Mouse (Mus musculus): ENCODE results near the gene Rapgef4. TPM values are rescaled to one million over a fixed set of nuclear protein-coding genes. Genes with fewer than 3 reads are reported as not detected.

The Rapgef4 gene
- total and polyA plus RNA-seq, 2 experiments from 2014 or later = 27.0 to 58.7 TPM

GRCm38 (mm10) chr2:72278247-72278873, 297.3 kb downstream of the Rapgef4 start:
- Histone ChIP-seq H3K9ac (no peak overlapping the region), H3K27ac (ENCODE audit: low read depth, low read length) (no peak overlapping the region), H3K4me2 (ENCODE audit: low read depth) (no peak overlapping the region), H3K9me3 (ENCODE audit: low read length) (no peaks in the 10 kb centered on the region), H3K4me3 (ENCODE audit: low read depth, low read length) (no peak overlapping the region), H3K4me1 (ENCODE audit: insufficient read depth) (no peaks in the 10 kb centered on the region), H3K36me3 (ENCODE audit: insufficient read depth) (no peaks in the 10 kb centered on the region), H3K27me3 (ENCODE audit: insufficient read depth, low read length) (no peaks in the 10 kb centered on the region)
- no peak for TF ChIP-seq CTCF (IDR thresholded peaks at IDR 0.05; ENCODE audit: low read depth)
- 70% methylated on average over 4 of the region's 4 CpGs for WGBS
- ATAC-seq = no peak
- no peak for DNase-seq

- Histone ChIP-seq H3K4me1 (ENCODE audit: insufficient read depth) (no peaks in the 10 kb centered on the region), H3K4me3 (ENCODE audit: low read depth, low read length) (no peak overlapping the region), H3K4me2 (ENCODE audit: low read depth) (no peak overlapping the region), H3K27ac (ENCODE audit: low read depth, low read length) (no peak overlapping the region), H3K9ac (no peak overlapping the region), H3K27me3 (ENCODE audit: insufficient read depth, low read length) (no peaks in the 10 kb centered on the region), H3K9me3 (ENCODE audit: low read length) (no peaks in the 10 kb centered on the region), H3K36me3 (ENCODE audit: insufficient read depth) (no peaks in the 10 kb centered on the region)
- ATAC-seq (no peak), DNase-seq (no peak)
- TF ChIP-seq CTCF (IDR thresholded peaks at IDR 0.05; ENCODE audit: low read depth) = no peak
- WGBS = 92% methylated on average over 5 of the region's 5 CpGs
These were observed 299.5 kb downstream of the Rapgef4 start for GRCm38 (mm10) chr2:72280524-72280923.

- no peak for ATAC-seq
- no peaks in the 10 kb centered on the region for H3K4me1 ChIP-seq (ENCODE audit: insufficient read depth)
- H3K36me3 ChIP-seq (ENCODE audit: insufficient read depth) = no peaks in the 10 kb centered on the region
- no peak for DNase-seq
- H3K9me3 ChIP-seq (ENCODE audit: low read length) = no peaks in the 10 kb centered on the region
- no peak overlapping the region for H3K9ac ChIP-seq
- TF ChIP-seq CTCF (IDR thresholded peaks at IDR 0.05; ENCODE audit: low read depth) = no peak
- H3K4me2 ChIP-seq (ENCODE audit: low read depth) = no peak overlapping the region
- WGBS = 91% methylated on average over 14 of the region's 14 CpGs
- H3K27ac ChIP-seq (ENCODE audit: low read depth, low read length) = no peak overlapping the region
- no peak overlapping the region for H3K4me3 ChIP-seq (ENCODE audit: low read depth, low read length)
- H3K27me3 ChIP-seq (ENCODE audit: insufficient read depth, low read length) = no peaks in the 10 kb centered on the region
These were observed 300.9 kb downstream of the Rapgef4 start for GRCm38 (mm10) chr2:72281971-72282370.

GRCm38 (mm10) chr2:72282733-72283132, 301.7 kb downstream of the Rapgef4 start:
- no peaks in the 10 kb centered on the region for H3K27me3 ChIP-seq (ENCODE audit: insufficient read depth, low read length)
- no peaks in the 10 kb centered on the region for H3K9me3 ChIP-seq (ENCODE audit: low read length)
- no peak overlapping the region for H3K4me3 ChIP-seq (ENCODE audit: low read depth, low read length)
- H3K36me3 ChIP-seq (ENCODE audit: insufficient read depth) = no peaks in the 10 kb centered on the region
- H3K9ac ChIP-seq = no peak overlapping the region
- no peaks in the 10 kb centered on the region for H3K4me1 ChIP-seq (ENCODE audit: insufficient read depth)
- no peak for ATAC-seq
- DNase-seq = no peak
- no peak overlapping the region for H3K4me2 ChIP-seq (ENCODE audit: low read depth)
- WGBS = 90% methylated on average over 4 of the region's 4 CpGs
- TF ChIP-seq CTCF (IDR thresholded peaks at IDR 0.05; ENCODE audit: low read depth) = no peak
- H3K27ac ChIP-seq (ENCODE audit: low read depth, low read length) = no peak overlapping the region

- Histone ChIP-seq H3K9me3 (ENCODE audit: low read length) (no peaks in the 10 kb centered on the region), H3K4me3 (ENCODE audit: low read depth, low read length) (no peak overlapping the region), H3K36me3 (ENCODE audit: insufficient read depth) (no peaks in the 10 kb centered on the region), H3K27me3 (ENCODE audit: insufficient read depth, low read length) (no peaks in the 10 kb centered on the region), H3K4me2 (ENCODE audit: low read depth) (no peak overlapping the region), H3K27ac (ENCODE audit: low read depth, low read length) (no peak overlapping the region), H3K9ac (no peak overlapping the region), H3K4me1 (ENCODE audit: insufficient read depth) (no peaks in the 10 kb centered on the region)
- DNase-seq = no peak
- no peak for TF ChIP-seq CTCF (IDR thresholded peaks at IDR 0.05; ENCODE audit: low read depth)
- whole genome bisulfite sequencing = 75% methylated on average over 7 of the region's 7 CpGs
- ATAC-seq = no peak
These were observed 303.6 kb downstream of the Rapgef4 start for GRCm38 (mm10) chr2:72284689-72285088.

- Histone ChIP-seq H3K36me3 (ENCODE audit: insufficient read depth) (no peaks in the 10 kb centered on the region), H3K4me2 (ENCODE audit: low read depth) (peak within 1 kb of the TSS; percentile 98), H3K4me1 (ENCODE audit: insufficient read depth) (no peaks in the 10 kb centered on the region), H3K9ac (peak within 1 kb of the TSS; percentile 57), H3K9me3 (ENCODE audit: low read length) (no peaks in the 10 kb centered on the region), H3K27me3 (ENCODE audit: insufficient read depth, low read length) (no peaks in the 10 kb centered on the region), H3K4me3 (ENCODE audit: low read depth, low read length) (peak within 1 kb of the TSS; percentile 63), H3K27ac (ENCODE audit: low read depth, low read length) (0 out of 2 replicates have a peak within 1 kb of the TSS, but pooled peaks have one; percentile 5)
- peak; percentile 61 for TF ChIP-seq CTCF (IDR thresholded peaks at IDR 0.05; ENCODE audit: low read depth)
- ATAC-seq (peak; percentile 89), DNase-seq (peak; percentile 58)
- 7% methylated on average over 50 of the region's 50 CpGs for WGBS
These were observed 304.3 kb downstream of the Rapgef4 start, which contains the start of gene Map3k20 for GRCm38 (mm10) chr2:72285256-72285887. TSS of gene Map3k20 (plus strand) at chr2:72285637.
